Mouse (Mus musculus): ENCODE measurements around the gene Clrn2. TPM values are rescaled to one million over a fixed set of nuclear protein-coding genes. Genes with fewer than 3 reads are reported as not detected.
"Not testable (repeated sequence)": the region's sequence is repeated elsewhere in the genome, so short reads cannot be mapped to it uniquely, and the experiment has no call there.

Gene Clrn2
- not detected in 2 replicates for polyA plus RNA-seq (2014; fragmentation: Nextera tagmentation; extraction: Ambion mirVana)

DNA sequence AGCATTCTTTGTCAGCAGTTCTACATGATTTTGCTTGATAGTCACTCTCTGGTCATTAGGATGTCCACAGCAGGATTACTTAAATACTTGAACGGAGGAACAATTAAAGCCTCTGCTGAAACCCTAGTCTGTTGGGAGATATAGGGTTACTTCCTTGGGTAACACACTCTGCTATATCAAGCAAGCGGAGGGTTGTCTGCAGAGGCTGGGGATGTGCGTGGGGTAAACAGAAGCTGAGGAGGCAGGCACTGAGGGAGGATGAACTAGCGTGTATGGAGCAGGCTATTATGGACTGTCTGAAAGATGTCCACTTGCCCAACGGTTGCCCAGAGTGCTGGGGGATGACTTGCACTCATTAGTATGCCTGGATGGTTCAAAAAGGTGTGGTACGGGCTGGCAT, at the start of gene Clrn2:
Gene Clrn2, plus strand, starts transcription at position 301 of the 400 bp plus-strand sequence.
- 49% methylated on average over 6 of the region's 6 CpGs for WGBS

DNA sequence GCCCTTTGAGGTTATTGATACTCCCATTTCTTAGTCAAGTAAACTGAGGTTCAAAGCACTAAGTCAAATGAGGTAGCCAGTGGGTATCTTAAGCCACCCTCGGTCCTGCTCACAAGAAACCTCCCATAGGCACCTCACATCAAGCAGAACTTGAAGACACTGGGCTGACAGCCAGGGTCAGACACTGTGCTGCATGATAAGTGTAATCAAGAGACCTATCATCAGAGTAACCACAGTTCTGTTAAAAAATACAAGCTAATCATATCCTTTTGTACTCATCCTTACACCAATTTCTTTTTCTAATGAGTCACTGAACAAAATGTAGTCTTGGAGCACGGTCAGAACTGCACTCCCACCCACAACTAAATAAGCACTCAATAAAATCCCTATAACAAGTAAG, 47.4 kb upstream of the Clrn2 start:
- no peak overlapping the region for H3K4me2 ChIP-seq (replicated peaks; ENCODE audit: low read depth, low read length)
- 81% methylated on average over 2 of the region's 2 CpGs for WGBS
- ATAC-seq (ENCODE audit: low FRiP score, low TSS enrichment), result no peak

More for the DNA sequence above, at the start of gene Clrn2:
- no peaks in the 10 kb centered on the region for H3K27me3 ChIP-seq (ENCODE audit: control insufficient read depth, insufficient read depth, low read length)
- no peaks in the 10 kb centered on the region for H3K36me3 ChIP-seq (ENCODE audit: control insufficient read depth, insufficient read depth, low read length)
- no peak within 1 kb of the TSS for H3K4me3 ChIP-seq (ENCODE audit: low read length)
- no peak within 1 kb of the TSS for H3K27ac ChIP-seq (ENCODE audit: low read depth, low read length)
- H3K9me3 ChIP-seq (ENCODE audit: control insufficient read depth, low read length), result no peaks in the 10 kb centered on the region
- ATAC-seq (ENCODE audit: low FRiP score, low TSS enrichment), result no peak
- no peak within 1 kb of the TSS for H3K9ac ChIP-seq (ENCODE audit: low read depth, low read length)
- H3K4me1 ChIP-seq (ENCODE audit: control insufficient read depth, insufficient read depth, low read length), result 0 out of 2 replicates have a peak, but pooled peaks cover 7% of the 10 kb centered on the region
- H3K4me2 ChIP-seq (replicated peaks; ENCODE audit: low read depth, low read length), result no peak within 1 kb of the TSS

GRCm38 (mm10) chr5:45416478-45416877, 37.1 kb upstream of the Clrn2 start:
- no peaks in the 10 kb centered on the region for H3K4me1 ChIP-seq (ENCODE audit: control insufficient read depth, insufficient read depth, low read length)
- H3K27ac ChIP-seq (ENCODE audit: low read depth, low read length), result no peak overlapping the region
- H3K27me3 ChIP-seq (ENCODE audit: control insufficient read depth, insufficient read depth, low read length), result no peaks in the 10 kb centered on the region
- no peaks in the 10 kb centered on the region for H3K36me3 ChIP-seq (ENCODE audit: control insufficient read depth, insufficient read depth, low read length)
- no peaks in the 10 kb centered on the region for H3K9me3 ChIP-seq (ENCODE audit: control insufficient read depth, low read length)
- no peak overlapping the region for H3K4me2 ChIP-seq (replicated peaks; ENCODE audit: low read depth, low read length)
- 90% methylated on average over 3 of the region's 3 CpGs for WGBS
- no peak overlapping the region for H3K9ac ChIP-seq (ENCODE audit: low read depth, low read length)
- no peak for ATAC-seq (ENCODE audit: low FRiP score, low TSS enrichment)
- no peak overlapping the region for H3K4me3 ChIP-seq (ENCODE audit: low read length)

More for the DNA sequence above, 47.4 kb upstream of the Clrn2 start:
- no peak overlapping the region for H3K9ac ChIP-seq (ENCODE audit: low read depth, low read length)
- no peaks in the 10 kb centered on the region for H3K4me1 ChIP-seq (ENCODE audit: control insufficient read depth, insufficient read depth, low read length)
- H3K4me3 ChIP-seq (ENCODE audit: low read length), result no peak overlapping the region
- H3K9me3 ChIP-seq (ENCODE audit: control insufficient read depth, low read length), result no peaks in the 10 kb centered on the region
- H3K27ac ChIP-seq (ENCODE audit: low read depth, low read length), result no peak overlapping the region
- H3K36me3 ChIP-seq (ENCODE audit: control insufficient read depth, insufficient read depth, low read length), result no peaks in the 10 kb centered on the region
- no peaks in the 10 kb centered on the region for H3K27me3 ChIP-seq (ENCODE audit: control insufficient read depth, insufficient read depth, low read length)

DNA sequence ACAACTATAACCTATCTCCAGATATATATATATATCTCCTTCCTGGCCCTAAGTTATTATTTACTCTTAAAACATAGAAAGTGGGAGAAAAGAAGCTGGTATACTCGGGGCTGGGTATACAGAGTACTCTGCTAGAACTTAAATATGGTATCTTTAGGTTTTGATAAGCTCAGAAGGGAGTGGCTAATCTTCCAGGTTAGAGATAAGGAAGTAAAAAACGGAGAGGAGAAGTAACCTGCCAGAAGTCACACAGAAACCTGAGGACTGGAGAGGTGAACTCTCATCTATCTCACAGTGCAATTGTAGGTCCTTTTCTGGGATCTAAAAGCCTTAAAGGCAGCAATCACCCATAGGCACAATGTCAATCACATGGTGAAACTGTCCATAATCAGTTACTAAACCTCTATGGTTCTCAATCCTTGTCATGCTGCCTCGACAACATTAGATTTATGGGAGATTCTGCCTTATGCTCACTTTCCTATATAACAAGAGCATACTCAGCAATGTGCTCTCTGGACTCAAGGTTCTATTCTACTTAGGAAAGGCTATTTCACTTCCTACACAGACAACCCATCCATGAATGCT, 35.6 kb upstream of the Clrn2 start:
- Histone ChIP-seq H3K9ac (ENCODE audit: low read depth, low read length) (no peak overlapping the region), H3K27ac (ENCODE audit: low read depth, low read length) (no peak overlapping the region), H3K4me1 (ENCODE audit: control insufficient read depth, insufficient read depth, low read length) (no peaks in the 10 kb centered on the region), H3K9me3 (ENCODE audit: control insufficient read depth, low read length) (no peaks in the 10 kb centered on the region), H3K4me2 (replicated peaks; ENCODE audit: low read depth, low read length) (no peak overlapping the region), H3K27me3 (ENCODE audit: control insufficient read depth, insufficient read depth, low read length) (no peaks in the 10 kb centered on the region), H3K4me3 (ENCODE audit: low read length) (no peak overlapping the region), H3K36me3 (ENCODE audit: control insufficient read depth, insufficient read depth, low read length) (no peaks in the 10 kb centered on the region)
- no peak for ATAC-seq (ENCODE audit: low FRiP score, low TSS enrichment)
- WGBS, result 74% methylated on average over 3 of the region's 3 CpGs

DNA sequence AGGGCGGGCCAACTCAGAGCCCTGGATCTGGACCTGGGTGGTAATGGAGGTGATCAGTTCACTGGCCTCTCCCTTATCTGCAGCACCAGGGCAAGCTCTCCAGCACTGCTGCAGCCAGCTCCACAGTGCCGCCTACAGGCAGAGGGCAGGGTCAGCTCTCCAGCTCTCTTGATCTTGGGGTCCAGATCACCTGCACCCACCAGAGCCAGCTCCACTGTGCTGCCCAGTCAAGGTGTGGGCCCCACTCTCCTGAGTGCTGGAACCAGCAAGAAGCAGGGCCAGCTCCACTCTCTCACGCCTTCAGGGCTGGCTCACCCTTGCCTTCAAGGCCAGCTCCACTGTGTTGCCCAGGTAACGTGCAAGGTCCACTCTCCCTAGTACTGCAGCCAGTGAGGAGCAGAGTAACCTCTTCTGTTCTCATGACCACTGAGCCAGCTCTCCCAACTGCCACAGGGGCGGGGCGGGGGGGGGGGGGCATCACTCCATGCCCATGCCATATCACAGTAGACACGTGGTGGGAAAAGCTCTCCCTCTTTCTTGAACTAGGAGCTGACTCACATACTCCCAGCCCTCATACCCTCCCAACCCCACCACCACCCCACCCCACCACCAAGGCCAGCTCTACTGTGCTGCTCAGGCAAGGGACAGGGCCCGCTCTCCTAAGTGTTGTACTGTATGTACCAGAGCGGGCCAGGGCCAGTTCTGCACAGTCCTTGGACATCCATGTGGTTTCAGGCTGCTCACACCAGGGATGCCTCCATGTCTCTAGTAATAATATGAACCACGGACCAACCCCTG, 33.5 kb upstream of the Clrn2 start:
- WGBS, result 78% methylated on average over 10 of the region's 10 CpGs
- Histone ChIP-seq H3K9ac (ENCODE audit: low read depth, low read length) (no peak overlapping the region), H3K4me1 (ENCODE audit: control insufficient read depth, insufficient read depth, low read length) (no peaks in the 10 kb centered on the region), H3K27me3 (ENCODE audit: control insufficient read depth, insufficient read depth, low read length) (no peaks in the 10 kb centered on the region), H3K9me3 (ENCODE audit: control insufficient read depth, low read length) (no peaks in the 10 kb centered on the region), H3K27ac (ENCODE audit: low read depth, low read length) (no peak overlapping the region), H3K36me3 (ENCODE audit: control insufficient read depth, insufficient read depth, low read length) (no peaks in the 10 kb centered on the region), H3K4me3 (ENCODE audit: low read length) (no peak overlapping the region), H3K4me2 (replicated peaks; ENCODE audit: low read depth, low read length) (no peak overlapping the region)
- ATAC-seq (ENCODE audit: low FRiP score, low TSS enrichment), result peak; percentile 20; the same call in 1 of the 2 replicates

DNA sequence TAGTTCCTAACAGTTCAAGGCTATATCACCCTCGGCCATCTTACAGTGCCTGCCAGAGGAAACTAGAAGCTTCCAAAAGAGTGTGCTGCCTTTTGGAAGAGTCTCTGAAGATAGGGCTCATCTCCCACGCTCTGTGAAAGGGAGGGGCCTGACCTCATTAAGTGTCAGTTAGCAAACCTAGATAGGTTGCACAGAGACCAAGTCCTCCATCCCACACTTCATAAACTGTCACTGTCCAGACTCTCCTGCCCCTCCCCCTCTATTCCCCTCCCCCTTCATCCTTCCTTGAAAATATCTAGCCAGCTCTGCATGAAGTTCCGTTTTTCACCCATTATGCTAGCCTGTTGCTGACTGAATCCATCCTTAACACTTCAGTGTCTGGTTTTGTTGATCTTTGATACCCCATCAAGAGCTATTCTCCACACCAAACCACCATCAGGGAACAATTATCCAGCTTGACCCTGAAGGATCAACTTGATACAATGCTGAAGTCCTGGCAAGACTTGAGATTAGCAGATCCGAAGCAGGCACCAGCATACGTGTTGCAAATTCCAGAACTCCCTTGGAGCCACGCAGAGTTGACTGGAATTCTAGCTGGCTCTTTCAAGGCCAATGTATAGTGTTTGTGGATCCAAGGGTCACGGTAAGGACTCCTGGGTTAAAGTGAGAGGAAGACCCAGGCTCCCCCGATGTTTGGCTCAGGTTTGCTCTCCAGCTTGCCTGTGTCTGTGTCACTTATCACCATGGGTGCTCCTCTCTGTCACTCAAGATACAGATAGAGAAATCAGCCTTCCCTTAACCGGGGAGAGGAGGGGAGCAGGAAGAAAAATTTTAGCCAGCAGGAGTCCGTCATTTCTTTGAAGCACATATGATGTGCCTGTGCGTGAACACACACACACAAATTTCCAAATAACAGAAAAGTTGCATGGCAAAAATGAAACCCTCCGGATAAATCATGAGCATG, 31.4 kb upstream of the Clrn2 start:
- Histone ChIP-seq H3K27me3 (ENCODE audit: control insufficient read depth, insufficient read depth, low read length) (no peaks in the 10 kb centered on the region), H3K4me3 (ENCODE audit: low read length) (no peak overlapping the region), H3K27ac (ENCODE audit: low read depth, low read length) (no peak overlapping the region), H3K4me1 (ENCODE audit: control insufficient read depth, insufficient read depth, low read length) (no peaks in the 10 kb centered on the region), H3K9ac (ENCODE audit: low read depth, low read length) (no peak overlapping the region), H3K4me2 (replicated peaks; ENCODE audit: low read depth, low read length) (no peak overlapping the region), H3K36me3 (ENCODE audit: control insufficient read depth, insufficient read depth, low read length) (no peaks in the 10 kb centered on the region), H3K9me3 (ENCODE audit: control insufficient read depth, low read length) (no peaks in the 10 kb centered on the region)
- no peak for ATAC-seq (ENCODE audit: low FRiP score, low TSS enrichment)
- WGBS, result 73% methylated on average over 12 of the region's 12 CpGs

GRCm38 (mm10) chr5:45424021-45424886, 29.3 kb upstream of the Clrn2 start:
- Histone ChIP-seq H3K9me3 (ENCODE audit: control insufficient read depth, low read length) (no peaks in the 10 kb centered on the region), H3K4me3 (ENCODE audit: low read length) (no peak overlapping the region), H3K4me2 (replicated peaks; ENCODE audit: low read depth, low read length) (no peak overlapping the region), H3K4me1 (ENCODE audit: control insufficient read depth, insufficient read depth, low read length) (no peaks in the 10 kb centered on the region), H3K27ac (ENCODE audit: low read depth, low read length) (no peak overlapping the region), H3K27me3 (ENCODE audit: control insufficient read depth, insufficient read depth, low read length) (no peaks in the 10 kb centered on the region), H3K9ac (ENCODE audit: low read depth, low read length) (no peak overlapping the region), H3K36me3 (ENCODE audit: control insufficient read depth, insufficient read depth, low read length) (no peaks in the 10 kb centered on the region)
- peak; percentile 82; the same call in 1 of the 2 replicates for ATAC-seq (ENCODE audit: low FRiP score, low TSS enrichment)
- 39% methylated on average over 8 of the region's 8 CpGs for WGBS

DNA sequence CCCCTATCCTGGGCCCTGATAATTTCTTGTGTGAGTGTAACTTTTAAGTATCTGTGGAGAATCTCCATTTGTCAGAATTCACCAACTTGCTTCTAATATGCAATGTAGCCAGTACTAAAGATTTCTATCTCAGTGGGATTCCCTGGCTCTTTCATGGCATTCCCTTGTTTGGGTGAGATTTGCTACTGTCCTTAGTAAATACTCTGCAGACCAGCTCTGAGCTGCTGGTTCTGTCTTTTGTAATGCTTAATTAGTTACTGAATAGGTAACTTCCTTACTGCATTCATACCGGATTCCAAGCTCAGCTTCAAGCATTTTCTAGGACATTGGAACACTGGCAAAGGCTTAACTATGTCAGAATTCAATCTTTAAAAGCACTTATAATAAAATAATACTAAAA, 27.8 kb upstream of the Clrn2 start:
- H3K9me3 ChIP-seq (ENCODE audit: control insufficient read depth, low read length), result not testable (repeated sequence)

More for the DNA sequence above, 27.8 kb upstream of the Clrn2 start:
- not testable (repeated sequence) for H3K9ac ChIP-seq (ENCODE audit: low read depth, low read length); H3K4me2 ChIP-seq (replicated peaks; ENCODE audit: low read depth, low read length); ATAC-seq (ENCODE audit: low FRiP score, low TSS enrichment); H3K4me3 ChIP-seq (ENCODE audit: low read length); H3K27ac ChIP-seq (ENCODE audit: low read depth, low read length); H3K4me1 ChIP-seq (ENCODE audit: control insufficient read depth, insufficient read depth, low read length); H3K36me3 ChIP-seq (ENCODE audit: control insufficient read depth, insufficient read depth, low read length); H3K27me3 ChIP-seq (ENCODE audit: control insufficient read depth, insufficient read depth, low read length)
- 76% methylated on average over 1 of the region's 1 CpGs for WGBS
